ENCODE assay signal across 8 mouse cellular contexts in the genomic region with DNA sequence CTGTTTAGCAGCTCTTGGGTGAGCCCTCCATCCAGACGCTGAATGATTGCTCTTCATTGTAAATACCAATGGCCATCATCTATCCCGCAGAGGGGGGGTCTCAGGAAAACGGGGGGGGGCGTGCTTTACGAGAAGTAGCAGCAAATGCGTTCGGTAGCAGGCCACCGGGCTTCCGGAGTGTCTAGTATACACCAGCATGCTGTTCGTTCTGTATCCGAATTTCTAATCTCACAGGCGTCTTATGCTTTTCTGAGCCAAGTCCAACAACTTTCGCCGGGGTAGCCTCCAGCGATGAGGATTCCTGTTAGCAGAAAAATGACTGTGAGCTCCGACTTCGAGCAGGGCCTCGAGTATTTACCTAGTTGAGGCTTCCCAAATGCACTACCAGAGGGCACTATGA.
A peak's percentile ranks its signal among the peaks of the same experiment; 100 is the strongest.
DNase-seq lines count a peak whose midpoint lies in the region; ATAC-seq and TF ChIP-seq lines count a peak whose summit lies in the region.

No protein-coding gene starts in this region.

- 0 out of 2 replicates have a peak overlapping the region, but pooled peaks have one; percentile 26 for H3K9ac ChIP-seq in forebrain, embryonic 13.5 days
- 0 out of 2 replicates have a peak overlapping the region, but pooled peaks have one; percentile 10 for H3K9ac ChIP-seq in hindbrain, embryonic 14.5 days
- no peak overlapping the region for H3K9ac ChIP-seq in liver, embryonic 16.5 days (ENCODE audit: low read depth, low read length)
- no peak overlapping the region for H3K9ac ChIP-seq in neural tube, embryonic 15.5 days (replicated peaks)

- no peak for TF ChIP-seq POLR2A in bone marrow macrophage, adult 2 months (IDR thresholded peaks at IDR 0.05; ENCODE audit: borderline replicate concordance, low read depth, low read length)

- no peaks in the 10 kb centered on the region for H3K36me3 ChIP-seq in forebrain, embryonic 13.5 days (ENCODE audit: poor library complexity, severe bottlenecking)
- H3K36me3 ChIP-seq in hindbrain, embryonic 14.5 days (replicated peaks; ENCODE audit: control insufficient read depth, insufficient read depth), result no peaks in the 10 kb centered on the region
- no peaks in the 10 kb centered on the region for H3K36me3 ChIP-seq in liver, embryonic 16.5 days (ENCODE audit: control insufficient read depth, insufficient read depth)
- no peaks in the 10 kb centered on the region for H3K36me3 ChIP-seq in neural tube, embryonic 15.5 days

- peak; percentile 38 for DNase-seq in cerebellum, adult 11 months
- DNase-seq in cerebellum, postnatal 4 days (ENCODE audit: low spot score in 2 of 2), result no peak
- DNase-seq in hindbrain, embryonic 14.5 days (ENCODE audit: low spot score), result no peak
- no peak for DNase-seq in yolk sac, embryonic 10.5 days (ENCODE audit: low spot score)

- peak overlapping the region; percentile 65 for H3K4me3 ChIP-seq in bone marrow macrophage, adult 2 months (ENCODE audit: insufficient read depth, low read length)
- H3K4me3 ChIP-seq in forebrain, embryonic 13.5 days, result peak overlapping the region; percentile 10; the same call in 1 of the 2 replicates
- 0 out of 2 replicates have a peak overlapping the region, but pooled peaks have one; percentile 18 for H3K4me3 ChIP-seq in hindbrain, embryonic 14.5 days (replicated peaks; ENCODE audit: low read length)
- peak overlapping the region; percentile 11 for H3K4me3 ChIP-seq in liver, embryonic 16.5 days (ENCODE audit: low read depth, low read length)
- peak overlapping the region; percentile 30 for H3K4me3 ChIP-seq in neural tube, embryonic 15.5 days (replicated peaks)

- WGBS in forebrain, embryonic 13.5 days, result 10% methylated on average over 18 of the region's 18 CpGs
- 10% methylated on average over 18 of the region's 18 CpGs for WGBS in hindbrain, embryonic 14.5 days
- WGBS in liver, embryonic 16.5 days (ENCODE audit: insufficient replicate concordance), result 7% methylated on average over 18 of the region's 18 CpGs
- 7% methylated on average over 18 of the region's 18 CpGs for WGBS in neural tube, embryonic 15.5 days

- H3K27me3 ChIP-seq in forebrain, embryonic 13.5 days, result peaks cover 53% of the 10 kb centered on the region
- H3K27me3 ChIP-seq in hindbrain, embryonic 14.5 days (ENCODE audit: control insufficient read depth, insufficient read depth, low read length), result 0 out of 2 replicates have a peak, but pooled peaks cover 4% of the 10 kb centered on the region
- H3K27me3 ChIP-seq in liver, embryonic 16.5 days (ENCODE audit: control insufficient read depth, insufficient read depth, low read depth, low read length), result peaks cover 8% of the 10 kb centered on the region; the same call in 1 of the 2 replicates
- H3K27me3 ChIP-seq in neural tube, embryonic 15.5 days (replicated peaks), result peaks cover 13% of the 10 kb centered on the region

- no peak for TF ChIP-seq CTCF in bone marrow macrophage, adult 2 months (IDR thresholded peaks at IDR 0.05; ENCODE audit: low read depth, low read length)

- peak overlapping the region; percentile 59 for H3K4me2 ChIP-seq in forebrain, embryonic 13.5 days
- H3K4me2 ChIP-seq in hindbrain, embryonic 14.5 days (replicated peaks), result peak overlapping the region; percentile 54
- peak overlapping the region; percentile 55 for H3K4me2 ChIP-seq in liver, embryonic 16.5 days (ENCODE audit: low read depth, low read length)
- peak overlapping the region; percentile 59 for H3K4me2 ChIP-seq in neural tube, embryonic 15.5 days

- no peak for ATAC-seq in forebrain, embryonic 13.5 days
- ATAC-seq in hindbrain, embryonic 14.5 days (ENCODE audit: low FRiP score), result no peak
- no peak for ATAC-seq in liver, embryonic 16.5 days (ENCODE audit: low read depth)
- ATAC-seq in neural tube, embryonic 15.5 days (ENCODE audit: low FRiP score), result no peak

- no peaks in the 10 kb centered on the region for H3K9me3 ChIP-seq in forebrain, embryonic 13.5 days (replicated peaks)
- H3K9me3 ChIP-seq in hindbrain, embryonic 14.5 days (ENCODE audit: control insufficient read depth, low read length), result no peaks in the 10 kb centered on the region
- no peaks in the 10 kb centered on the region for H3K9me3 ChIP-seq in liver, embryonic 16.5 days (replicated peaks; ENCODE audit: control insufficient read depth, low read length)
- no peaks in the 10 kb centered on the region for H3K9me3 ChIP-seq in neural tube, embryonic 15.5 days (replicated peaks)

- H3K4me1 ChIP-seq in bone marrow macrophage, adult 2 months (ENCODE audit: control insufficient read depth, insufficient read depth, low read length), result no peaks in the 10 kb centered on the region; the same call in 1 of the 2 replicates
- peaks cover 39% of the 10 kb centered on the region for H3K4me1 ChIP-seq in forebrain, embryonic 13.5 days
- peaks cover 26% of the 10 kb centered on the region for H3K4me1 ChIP-seq in hindbrain, embryonic 14.5 days (replicated peaks; ENCODE audit: control insufficient read depth, insufficient read depth, low read length)
- H3K4me1 ChIP-seq in liver, embryonic 16.5 days (ENCODE audit: control insufficient read depth, low read depth, low read length), result no peaks in the 10 kb centered on the region
- peaks cover 31% of the 10 kb centered on the region for H3K4me1 ChIP-seq in neural tube, embryonic 15.5 days

- H3K27ac ChIP-seq in bone marrow macrophage, adult 2 months (ENCODE audit: insufficient read depth, low read depth, low read length), result no peak overlapping the region
- H3K27ac ChIP-seq in forebrain, embryonic 13.5 days, result peak overlapping the region; percentile 70
- H3K27ac ChIP-seq in hindbrain, embryonic 14.5 days, result no peak overlapping the region
- H3K27ac ChIP-seq in liver, embryonic 16.5 days (ENCODE audit: low read length), result 0 out of 2 replicates have a peak overlapping the region, but pooled peaks have one; percentile 25
- H3K27ac ChIP-seq in neural tube, embryonic 15.5 days (replicated peaks), result no peak overlapping the region

Comparison
In these comparisons a context has a peak if more than half of its experiments do, and no peak if none do; other contexts are left out.
1. H3K27ac ChIP-seq: peak in forebrain, embryonic 13.5 days (single experiment) and liver, embryonic 16.5 days (single experiment); none in bone marrow macrophage, adult 2 months (single experiment), hindbrain, embryonic 14.5 days (single experiment) and neural tube, embryonic 15.5 days (single experiment).
2. H3K4me3 ChIP-seq: peak in every context shown above with its lines; median percentile 65 in bone marrow macrophage, adult 2 months; 30 in neural tube, embryonic 15.5 days; 18 in hindbrain, embryonic 14.5 days; 11 in liver, embryonic 16.5 days; 10 in forebrain, embryonic 13.5 days.
3. H3K9ac ChIP-seq: peak in forebrain, embryonic 13.5 days (single experiment) and hindbrain, embryonic 14.5 days (single experiment); none in liver, embryonic 16.5 days (single experiment) and neural tube, embryonic 15.5 days (single experiment).
4. Peak in every context shown above with its lines, with median percentiles within 50 percentile points of each other: H3K4me2 ChIP-seq.